Mouse (Mus musculus) hindbrain, embryonic 11.5 days (tissue): ENCODE results near the gene AW209491. TPM values are rescaled to one million over a fixed set of nuclear protein-coding genes. Genes with fewer than 3 reads are reported as not detected.

ENCODE experiments used
- ATAC-seq: fragments of 200-750 bp; cut with Nextera tagmentation; 2 replicates; pipeline ENCODE4 v1.8.0; 2017; ENCODE audit warnings: mild to moderate bottlenecking, moderate TSS enrichment, moderate library complexity; ENCODE audit not compliant: low FRiP score
- DNase-seq: peaks from one replicate; pipeline ENCODE4 v3.0.0-alpha.2; 2015; ENCODE audit warnings: low spot score
- H3K27ac ChIP-seq: fragments of 300-500 bp; sonication (generic); 2 replicates; pipeline ENCODE4 v1.5.1; 2014; ENCODE audit warnings: mild to moderate bottlenecking, low read depth, low read length
- H3K27me3 ChIP-seq: fragments of 300-500 bp; sonication (generic); 2 replicates; pipeline ENCODE4 v1.6.1; 2014; ENCODE audit warnings: mild to moderate bottlenecking, low read length, moderate library complexity, mixed read lengths; ENCODE audit not compliant: control insufficient read depth, insufficient read depth
- H3K36me3 ChIP-seq: fragments of 300-500 bp; sonication (generic); 2 replicates; pipeline ENCODE4 v1.6.1; 2014; ENCODE audit warnings: mild to moderate bottlenecking, low read length, moderate library complexity, mixed read lengths; ENCODE audit not compliant: control insufficient read depth, insufficient read depth
- H3K4me1 ChIP-seq: fragments of 300-500 bp; sonication (generic); replicated peaks from 2 replicates; pipeline ENCODE4 v1.6.1; 2014; ENCODE audit warnings: low read length, mixed read lengths; ENCODE audit not compliant: control insufficient read depth, insufficient read depth
- H3K4me2 ChIP-seq: fragments of 300-500 bp; sonication (generic); replicated peaks from 2 replicates; pipeline ENCODE4 v1.6.1; 2014; ENCODE audit warnings: mild to moderate bottlenecking, low read depth, low read length
- H3K4me3 ChIP-seq: fragments of 300-500 bp; sonication (generic); 2 replicates; pipeline ENCODE4 v1.5.1; 2014; ENCODE audit warnings: low read depth, low read length
- H3K9ac ChIP-seq: fragments of 300-500 bp; sonication (generic); 2 replicates; pipeline ENCODE4 v1.6.1; 2014; ENCODE audit warnings: low read depth, low read length
- H3K9me3 ChIP-seq: fragments of 300-500 bp; sonication (generic); 2 replicates; pipeline ENCODE4 v1.6.1; 2016; ENCODE audit warnings: low read length; ENCODE audit not compliant: control insufficient read depth
- WGBS: fragments of 180-500 bp; shearing (Covaris S2); extraction: QIAGEN DNeasy Blood & Tissue Kit; methylation state at CpG from one replicate; pipeline ENCODE4 v1.1.7; 2014; 5-methylcytosine and 5-hydroxymethylcytosine counted together
- polyA plus RNA-seq: library from polyadenylated mRNA; unstranded; fragments of >200 nt; fragmentation: Nextera tagmentation; extraction: Ambion mirVana; gene quantifications from 2 replicates; pipeline ENCODE4 v1.2.1, GENCODE M21; 2014

The AW209491 gene
- polyA plus RNA-seq, result 30.2 and 31.7 TPM in 2 replicates

- WGBS, result 2% methylated on average over 29 of the region's 29 CpGs
- Histone ChIP-seq H3K27ac (peak within 1 kb of the TSS; percentile 17; the same call in 1 of the 2 replicates), H3K9me3 (no peaks in the 10 kb centered on the region), H3K4me1 (0 out of 2 replicates have a peak, but pooled peaks cover 2% of the 10 kb centered on the region), H3K9ac (peak within 1 kb of the TSS; percentile 71), H3K36me3 (0 out of 2 replicates have a peak, but pooled peaks cover 4% of the 10 kb centered on the region), H3K27me3 (no peaks in the 10 kb centered on the region), H3K4me2 (peak within 1 kb of the TSS; percentile 71), H3K4me3 (peak within 1 kb of the TSS; percentile 61)
- peak; percentile 90 for DNase-seq
- ATAC-seq, result peak; percentile 94
These were observed at the start of gene AW209491 for GRCm38 (mm10) chr13:14629726-14630641. Gene AW209491, plus strand, starts transcription at chr13:14630154.

GRCm38 (mm10) chr13:14580392-14580791, 49.6 kb upstream of the AW209491 start:
- DNase-seq (no peak), ATAC-seq (no peak)
- Histone ChIP-seq H3K9ac (no peak overlapping the region), H3K4me2 (no peak overlapping the region), H3K27ac (no peak overlapping the region), H3K4me3 (no peak overlapping the region), H3K4me1 (no peaks in the 10 kb centered on the region), H3K36me3 (no peaks in the 10 kb centered on the region), H3K27me3 (no peaks in the 10 kb centered on the region), H3K9me3 (no peaks in the 10 kb centered on the region)
- whole genome bisulfite sequencing, result 87% methylated on average over 3 of the region's 3 CpGs

GRCm38 (mm10) chr13:14602744-14603143, 27.2 kb upstream of the AW209491 start:
- no peak for ATAC-seq
- DNase-seq, result no peak
- Histone ChIP-seq H3K4me1 (no peaks in the 10 kb centered on the region), H3K4me3 (no peak overlapping the region), H3K27me3 (no peaks in the 10 kb centered on the region), H3K4me2 (no peak overlapping the region), H3K9ac (no peak overlapping the region), H3K36me3 (no peaks in the 10 kb centered on the region), H3K27ac (no peak overlapping the region), H3K9me3 (no peaks in the 10 kb centered on the region)
- WGBS, result 96% methylated on average over 2 of the region's 2 CpGs

- DNase-seq, result no peak
- Histone ChIP-seq H3K36me3 (no peaks in the 10 kb centered on the region), H3K4me3 (no peak overlapping the region), H3K27me3 (no peaks in the 10 kb centered on the region), H3K4me1 (no peaks in the 10 kb centered on the region), H3K4me2 (no peak overlapping the region), H3K9ac (no peak overlapping the region), H3K9me3 (no peaks in the 10 kb centered on the region), H3K27ac (no peak overlapping the region)
- no peak for ATAC-seq
These were observed 22.3 kb upstream of the AW209491 start for GRCm38 (mm10) chr13:14607616-14608015.

- Histone ChIP-seq H3K4me1 (no peaks in the 10 kb centered on the region), H3K4me3 (peak overlapping the region; percentile 90), H3K27ac (no peak overlapping the region), H3K4me2 (peak overlapping the region; percentile 32), H3K9ac (peak overlapping the region; percentile 49), H3K36me3 (no peaks in the 10 kb centered on the region), H3K9me3 (no peaks in the 10 kb centered on the region), H3K27me3 (no peaks in the 10 kb centered on the region)
- DNase-seq (no peak), ATAC-seq (peak; percentile 85)
- WGBS, result 6% methylated on average over 10 of the region's 10 CpGs
These were observed 17.5 kb upstream of the AW209491 start for GRCm38 (mm10) chr13:14612463-14612862.

GRCm38 (mm10) chr13:14612926-14613529, 16.9 kb upstream of the AW209491 start, which contains the start of the genes Mrpl32 and Psma2:
Gene Mrpl32, minus strand, starts transcription at chr13:14613165.
Gene Psma2, plus strand, starts transcription at chr13:14613240.
- no peaks in the 10 kb centered on the region for H3K36me3 ChIP-seq
- H3K4me3 ChIP-seq, result peak within 1 kb of the TSS; percentile 90
- ATAC-seq, result peak; percentile 98
- H3K4me2 ChIP-seq, result peak within 1 kb of the TSS; percentile 55
- no peaks in the 10 kb centered on the region for H3K4me1 ChIP-seq
- H3K27ac ChIP-seq, result no peak within 1 kb of the TSS
- H3K27me3 ChIP-seq, result no peaks in the 10 kb centered on the region
- H3K9me3 ChIP-seq, result no peaks in the 10 kb centered on the region
- peak within 1 kb of the TSS; percentile 87 for H3K9ac ChIP-seq
- peak; percentile 99 for DNase-seq
- 0% methylated on average over 42 of the region's 42 CpGs for WGBS

GRCm38 (mm10) chr13:14613553-14613952, 16.4 kb upstream of the AW209491 start:
- 2% methylated on average over 9 of the region's 9 CpGs for WGBS
- Histone ChIP-seq H3K9ac (peak overlapping the region; percentile 87), H3K4me3 (peak overlapping the region; percentile 90), H3K27me3 (no peaks in the 10 kb centered on the region), H3K27ac (no peak overlapping the region), H3K4me1 (no peaks in the 10 kb centered on the region), H3K36me3 (no peaks in the 10 kb centered on the region), H3K4me2 (peak overlapping the region; percentile 55), H3K9me3 (no peaks in the 10 kb centered on the region)
- ATAC-seq (no peak), DNase-seq (no peak)

- 63% methylated on average over 2 of the region's 2 CpGs for WGBS
- Histone ChIP-seq H3K9ac (no peak overlapping the region), H3K9me3 (no peaks in the 10 kb centered on the region), H3K4me1 (no peaks in the 10 kb centered on the region), H3K36me3 (0 out of 2 replicates have a peak, but pooled peaks cover 2% of the 10 kb centered on the region), H3K4me3 (no peak overlapping the region), H3K27me3 (no peaks in the 10 kb centered on the region), H3K4me2 (no peak overlapping the region), H3K27ac (no peak overlapping the region)
- DNase-seq (peak; percentile 74), ATAC-seq (peak; percentile 54)
These were observed 11.2 kb upstream of the AW209491 start for GRCm38 (mm10) chr13:14618724-14619123.
